Mouse (Mus musculus) myocyte (in vitro differentiated cells): ENCODE data around the gene Ptges2. TPM values are rescaled to one million over a fixed set of nuclear protein-coding genes. Genes with fewer than 3 reads are reported as not detected.

Source experiments
- H3K27me3 ChIP-seq: one replicate; pipeline ENCODE4 v1.6.1; 2011; ENCODE audit not compliant: control insufficient read depth, insufficient read depth, insufficient read length
- H3K36me3 ChIP-seq: one replicate; pipeline ENCODE4 v1.6.1; 2011; ENCODE audit not compliant: control insufficient read depth, insufficient read depth
- H3K4me2 ChIP-seq: one replicate; pipeline ENCODE4 v1.6.1; 2011; ENCODE audit warnings: low read depth, control low read depth
- H3K4me3 ChIP-seq: one replicate; pipeline ENCODE4 v1.5.1; 2011; ENCODE audit warnings: mild to moderate bottlenecking, control low read depth, moderate library complexity
- H3K79me2 ChIP-seq: one replicate; pipeline ENCODE4 v1.6.1; 2011; ENCODE audit not compliant: control insufficient read depth, insufficient read depth
- H3ac ChIP-seq: one replicate; pipeline ENCODE4 v1.6.1; 2011; ENCODE audit not compliant: control insufficient read depth, insufficient read length
- CEBPB ChIP-seq: IDR thresholded peaks from 2 replicates; pipeline ENCODE4 v1.6.1; 2011; ENCODE audit warnings: mild to moderate bottlenecking, moderate library complexity; ENCODE audit not compliant: poor library complexity, insufficient read depth, severe bottlenecking
- E2F4 ChIP-seq: IDR thresholded peaks from one replicate; pipeline ENCODE4 v1.6.1; 2011; ENCODE audit warnings: mild to moderate bottlenecking, control low read depth, moderate library complexity; ENCODE audit not compliant: insufficient read depth
- MAX ChIP-seq: IDR thresholded peaks from one replicate; pipeline ENCODE4 v1.6.1; 2011; ENCODE audit warnings: low read depth, mild to moderate bottlenecking, control low read depth
- MYOD1 ChIP-seq, 3 experiments: IDR thresholded peaks; one replicate each; pipeline ENCODE4 v1.6.1; 2011; ENCODE audit warnings: control low read depth in 2 of 3, low read depth in 2 of 3, mild to moderate bottlenecking in 2 of 3, moderate library complexity in 1 of 3; ENCODE audit not compliant: insufficient read length in 2 of 3, control insufficient read depth in 1 of 3
- MYOG ChIP-seq, 3 experiments: IDR thresholded peaks; one replicate each; pipeline ENCODE4 v1.6.1; 2011; ENCODE audit warnings: control low read depth in 2 of 3, low read depth in 2 of 3, mild to moderate bottlenecking in 2 of 3; ENCODE audit not compliant: insufficient read length in 2 of 3, control insufficient read depth in 1 of 3, insufficient read depth in 1 of 3
- POLR2A ChIP-seq: IDR thresholded peaks from one replicate; pipeline ENCODE4 v1.6.1; 2011; ENCODE audit warnings: low read depth, mild to moderate bottlenecking, control low read depth, moderate library complexity; ENCODE audit not compliant: insufficient read length
- POLR2AphosphoS2 ChIP-seq: IDR thresholded peaks from one replicate; pipeline ENCODE4 v1.6.1; 2011; ENCODE audit warnings: low read depth, control low read depth; ENCODE audit not compliant: insufficient read length
- REST ChIP-seq: IDR thresholded peaks from one replicate; pipeline ENCODE4 v1.6.1; 2011; ENCODE audit warnings: mild to moderate bottlenecking, control low read depth, moderate library complexity; ENCODE audit not compliant: insufficient read depth, insufficient read length
- SRF ChIP-seq: IDR thresholded peaks from one replicate; pipeline ENCODE4 v1.6.1; 2011; ENCODE audit warnings: low read depth; ENCODE audit not compliant: control insufficient read depth, insufficient read length
- TCF12 ChIP-seq: IDR thresholded peaks from one replicate; pipeline ENCODE4 v1.6.1; 2011; ENCODE audit warnings: mild to moderate bottlenecking, control low read depth; ENCODE audit not compliant: poor library complexity, insufficient read depth, severe bottlenecking
- TCF3 ChIP-seq: IDR thresholded peaks from one replicate; pipeline ENCODE4 v1.6.1; 2011; ENCODE audit warnings: low read depth, control low read depth; ENCODE audit not compliant: insufficient read length
- USF1 ChIP-seq: IDR thresholded peaks from one replicate; pipeline ENCODE4 v1.6.1; 2011; ENCODE audit warnings: low read depth, mild to moderate bottlenecking, control low read depth, moderate library complexity
- polyA plus RNA-seq: library from polyadenylated mRNA; unstranded; fragments of >200 nt; fragmentation: generic; extraction: Trizol; gene quantifications from one replicate; pipeline ENCODE4 v1.2.1, GENCODE M21; 2012; ENCODE audit warnings: missing spikeins

The Ptges2 gene
- polyA plus RNA-seq, 1 experiment, result 50.6 TPM

DNA sequence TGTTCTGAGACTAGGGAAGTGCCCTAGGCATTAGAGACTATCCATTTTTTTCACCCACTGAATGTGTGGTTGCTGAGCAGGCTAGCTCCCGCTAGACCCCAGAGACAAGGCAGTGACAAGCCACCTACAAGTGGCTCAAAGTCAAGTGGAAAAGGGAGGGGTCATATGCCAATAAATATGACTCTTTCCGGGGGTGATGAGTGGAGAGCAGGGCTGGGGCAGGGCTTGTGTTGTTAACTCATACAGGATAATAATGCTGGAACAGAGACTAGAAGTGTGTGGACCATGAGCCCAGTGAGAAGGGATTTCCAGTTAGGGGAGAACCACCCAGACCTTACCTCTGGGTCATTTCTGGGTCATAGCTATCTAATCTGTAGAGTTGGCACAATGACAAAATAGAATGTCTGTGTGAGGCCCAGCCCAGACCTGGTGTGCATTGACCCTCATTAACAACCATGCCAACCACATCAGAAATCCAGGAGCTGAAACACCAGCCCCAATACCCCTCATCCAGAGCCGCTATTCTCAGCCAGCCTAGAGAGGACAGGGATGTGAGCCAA is 41.3 kb upstream of the Ptges2 start:
- no peak overlapping the region for H3K4me3 ChIP-seq
- H3K27me3 ChIP-seq, result no peaks in the 10 kb centered on the region
- no peak overlapping the region for H3K4me2 ChIP-seq
- H3ac ChIP-seq, result no peak overlapping the region
- no peaks in the 10 kb centered on the region for H3K79me2 ChIP-seq
- no peaks in the 10 kb centered on the region for H3K36me3 ChIP-seq
- TF ChIP-seq TCF12, result no peak
- TF ChIP-seq SRF, result no peak
- no peak for TF ChIP-seq REST
- no peak for TF ChIP-seq CEBPB
- no peak for TF ChIP-seq E2F4
- no peak for TF ChIP-seq MAX
- TF ChIP-seq POLR2AphosphoS2, result no peak
- TF ChIP-seq USF1, result no peak
- TF ChIP-seq MYOD1 (IDR thresholded peaks at IDR 0.05; ENCODE audit: control insufficient read depth in 1 of 3, insufficient read length in 2 of 3, low read depth in 2 of 3), result no peak
- TF ChIP-seq MYOG (IDR thresholded peaks at IDR 0.05; ENCODE audit: control insufficient read depth in 1 of 3, insufficient read depth in 1 of 3, insufficient read length in 2 of 3, low read depth in 2 of 3), result no peak
- no peak for TF ChIP-seq TCF3
- TF ChIP-seq POLR2A, result no peak

DNA sequence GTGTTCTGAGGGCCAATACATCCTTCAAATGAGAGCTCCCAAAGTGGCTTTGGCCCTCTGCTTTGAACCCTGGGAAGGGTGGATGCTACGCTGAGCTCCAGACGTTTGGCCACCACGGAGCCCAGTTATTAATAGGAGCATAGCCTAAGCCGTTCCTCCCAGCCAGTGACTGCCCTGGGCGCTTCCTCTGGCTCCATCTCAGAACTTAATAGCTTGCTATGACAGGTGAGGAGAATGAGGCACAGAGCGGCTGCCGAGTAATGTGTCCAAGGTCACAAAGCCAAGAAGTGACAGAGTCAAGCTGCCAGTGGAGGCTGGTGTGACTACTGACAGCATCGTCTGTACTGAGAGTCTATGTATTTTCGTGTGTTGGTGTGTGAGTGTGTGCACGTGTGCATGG is 39.5 kb upstream of the Ptges2 start:
- H3ac ChIP-seq, result no peak overlapping the region
- no peaks in the 10 kb centered on the region for H3K79me2 ChIP-seq
- no peak overlapping the region for H3K4me2 ChIP-seq
- no peaks in the 10 kb centered on the region for H3K36me3 ChIP-seq
- H3K27me3 ChIP-seq, result no peaks in the 10 kb centered on the region
- no peak for TF ChIP-seq POLR2AphosphoS2
- TF ChIP-seq SRF, result no peak
- TF ChIP-seq MAX, result no peak
- no peak for TF ChIP-seq MYOD1 (IDR thresholded peaks at IDR 0.05; ENCODE audit: control insufficient read depth in 1 of 3, insufficient read length in 2 of 3, low read depth in 2 of 3)
- TF ChIP-seq CEBPB, result no peak
- TF ChIP-seq MYOG (IDR thresholded peaks at IDR 0.05; ENCODE audit: control insufficient read depth in 1 of 3, insufficient read depth in 1 of 3, insufficient read length in 2 of 3, low read depth in 2 of 3), result no peak
- TF ChIP-seq E2F4, result no peak
- TF ChIP-seq USF1, result no peak
- TF ChIP-seq TCF12, result no peak
- no peak for TF ChIP-seq TCF3
- no peak for TF ChIP-seq REST
- TF ChIP-seq POLR2A, result no peak
- no peak overlapping the region for H3K4me3 ChIP-seq

DNA sequence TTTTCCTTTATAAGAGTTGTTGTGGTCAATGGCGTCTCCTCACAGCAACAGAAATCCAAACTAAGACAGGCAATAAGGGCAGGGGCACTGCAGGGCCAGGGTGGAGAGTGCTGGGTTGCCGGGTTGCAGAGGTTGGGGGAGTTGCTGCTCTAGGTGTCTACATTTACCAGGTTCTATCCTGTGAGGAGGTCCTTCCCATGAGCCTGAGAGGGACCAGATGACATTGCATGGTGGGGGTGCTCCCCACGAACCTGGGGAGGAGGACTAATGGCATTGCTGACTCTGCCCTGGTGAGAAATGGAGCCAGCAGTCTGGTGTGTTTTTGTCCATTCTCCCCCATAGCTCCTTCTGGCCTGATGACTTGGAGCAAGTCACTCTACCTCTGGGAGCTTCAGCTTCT is 38.0 kb upstream of the Ptges2 start:
- Histone ChIP-seq H3K4me3 (no peak overlapping the region), H3K27me3 (no peaks in the 10 kb centered on the region), H3K79me2 (no peaks in the 10 kb centered on the region), H3K36me3 (no peaks in the 10 kb centered on the region), H3ac (no peak overlapping the region), H3K4me2 (no peak overlapping the region)
- TF ChIP-seq TCF12, result no peak
- no peak for TF ChIP-seq SRF
- TF ChIP-seq MAX, result no peak
- TF ChIP-seq MYOG (IDR thresholded peaks at IDR 0.05; ENCODE audit: control insufficient read depth in 1 of 3, insufficient read depth in 1 of 3, insufficient read length in 2 of 3, low read depth in 2 of 3), result no peak
- no peak for TF ChIP-seq TCF3
- no peak for TF ChIP-seq MYOD1 (IDR thresholded peaks at IDR 0.05; ENCODE audit: control insufficient read depth in 1 of 3, insufficient read length in 2 of 3, low read depth in 2 of 3)
- no peak for TF ChIP-seq REST
- no peak for TF ChIP-seq E2F4
- TF ChIP-seq POLR2AphosphoS2, result no peak
- TF ChIP-seq CEBPB, result no peak
- TF ChIP-seq POLR2A, result no peak
- no peak for TF ChIP-seq USF1

DNA sequence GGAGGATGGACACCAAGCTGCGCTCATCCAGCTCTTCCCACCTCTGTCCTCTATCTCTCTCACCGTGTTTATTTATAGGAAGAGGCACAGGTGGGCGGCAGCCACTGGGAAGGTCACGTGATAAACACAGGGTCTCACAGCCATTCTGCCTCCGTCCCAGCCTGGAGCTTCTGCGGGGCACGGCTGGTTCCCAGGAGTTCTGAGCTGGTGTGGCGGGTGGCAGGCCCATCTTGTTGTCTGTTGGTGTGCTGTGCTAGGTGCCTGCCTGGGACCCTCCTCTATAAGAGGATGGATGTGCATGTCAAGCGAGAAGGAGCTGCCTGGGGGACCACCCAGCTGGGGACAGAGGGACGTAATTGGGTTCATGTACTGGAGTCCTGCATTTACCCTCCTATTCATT is 37.3 kb upstream of the Ptges2 start:
- Histone ChIP-seq H3K4me3 (no peak overlapping the region), H3K36me3 (no peaks in the 10 kb centered on the region), H3K4me2 (no peak overlapping the region), H3ac (no peak overlapping the region), H3K79me2 (no peaks in the 10 kb centered on the region), H3K27me3 (no peaks in the 10 kb centered on the region)
- no peak for TF ChIP-seq TCF12

DNA sequence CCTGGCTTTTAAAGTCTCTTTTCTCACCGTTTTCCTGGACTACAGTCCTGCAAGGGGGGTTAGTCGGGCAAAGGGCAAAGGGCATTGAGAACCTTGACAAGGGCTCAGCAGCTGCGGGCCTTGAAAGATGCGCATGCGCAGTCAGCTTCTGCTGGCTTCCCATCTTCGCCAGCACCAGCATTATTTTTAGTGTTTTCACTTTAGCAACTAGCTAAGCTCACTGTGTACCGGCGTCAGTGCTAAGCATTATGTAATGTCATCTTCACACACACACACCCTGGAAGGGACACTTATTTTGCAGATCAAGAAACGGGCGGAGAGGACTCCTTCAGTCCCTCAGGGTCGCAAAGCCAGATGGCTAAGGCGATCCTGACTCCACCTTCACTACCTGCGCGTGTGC is 35.0 kb upstream of the Ptges2 start:
- no peaks in the 10 kb centered on the region for H3K36me3 ChIP-seq
- no peak overlapping the region for H3ac ChIP-seq
- peak overlapping the region; percentile 59 for H3K4me2 ChIP-seq
- TF ChIP-seq TCF12, result no peak
- TF ChIP-seq MYOG (IDR thresholded peaks at IDR 0.05; ENCODE audit: control insufficient read depth in 1 of 3, insufficient read depth in 1 of 3, insufficient read length in 2 of 3, low read depth in 2 of 3), result peak in 1 of 3 experiments; percentile 3
- no peak for TF ChIP-seq POLR2A
- TF ChIP-seq SRF, result no peak
- TF ChIP-seq MYOD1 (IDR thresholded peaks at IDR 0.05; ENCODE audit: control insufficient read depth in 1 of 3, insufficient read length in 2 of 3, low read depth in 2 of 3), result peak in 2 of 3 experiments; percentile 5 to 34
- no peaks in the 10 kb centered on the region for H3K27me3 ChIP-seq
- H3K4me3 ChIP-seq, result peak overlapping the region; percentile 9
- H3K79me2 ChIP-seq, result peaks cover 5% of the 10 kb centered on the region
